Mouse (Mus musculus): Measurements from ENCODE around the gene Tnpo2. TPM values are rescaled to one million over a fixed set of nuclear protein-coding genes. Genes with fewer than 3 reads are reported as not detected.

Tnpo2 gene
- polyA plus RNA-seq, 1 experiment from 2014 or later = 28.1 TPM

DNA sequence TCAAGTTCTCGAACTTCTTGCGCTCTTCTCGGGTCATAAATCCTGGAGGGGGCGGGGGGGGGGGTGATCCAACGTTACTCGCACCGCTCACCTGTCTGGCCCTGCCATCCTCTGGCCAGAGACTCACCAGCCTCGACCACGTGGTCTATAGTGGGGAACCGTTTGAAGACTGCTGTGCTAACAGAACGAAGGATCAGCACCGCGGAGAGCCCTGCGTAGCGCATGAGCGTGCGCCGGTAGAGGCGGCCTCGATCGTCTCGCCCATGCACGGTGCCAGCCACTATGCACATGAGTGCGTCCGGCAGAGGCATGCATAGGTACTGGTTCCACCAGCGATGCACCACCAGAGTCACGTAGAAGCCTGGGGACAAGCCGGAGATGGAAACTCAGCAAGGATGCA lies 25.5 kb upstream of the Tnpo2 start:
- no peaks in the 10 kb centered on the region for H3K36me3 ChIP-seq
- peak; percentile 49; the same call in 1 of the 2 replicates for ATAC-seq
- no peak overlapping the region for H3K9ac ChIP-seq
- H3K9me3 ChIP-seq = no peaks in the 10 kb centered on the region
- H3K4me2 ChIP-seq (replicated peaks) = no peak overlapping the region
- no peak overlapping the region for H3K27ac ChIP-seq
- peaks cover 45% of the 10 kb centered on the region for H3K27me3 ChIP-seq (replicated peaks)
- no peak overlapping the region for H3K4me3 ChIP-seq (replicated peaks)
- WGBS = 11% methylated on average over 28 of the region's 28 CpGs
- peaks cover 5% of the 10 kb centered on the region; the same call in 1 of the 2 replicates for H3K4me1 ChIP-seq (replicated peaks)

DNA sequence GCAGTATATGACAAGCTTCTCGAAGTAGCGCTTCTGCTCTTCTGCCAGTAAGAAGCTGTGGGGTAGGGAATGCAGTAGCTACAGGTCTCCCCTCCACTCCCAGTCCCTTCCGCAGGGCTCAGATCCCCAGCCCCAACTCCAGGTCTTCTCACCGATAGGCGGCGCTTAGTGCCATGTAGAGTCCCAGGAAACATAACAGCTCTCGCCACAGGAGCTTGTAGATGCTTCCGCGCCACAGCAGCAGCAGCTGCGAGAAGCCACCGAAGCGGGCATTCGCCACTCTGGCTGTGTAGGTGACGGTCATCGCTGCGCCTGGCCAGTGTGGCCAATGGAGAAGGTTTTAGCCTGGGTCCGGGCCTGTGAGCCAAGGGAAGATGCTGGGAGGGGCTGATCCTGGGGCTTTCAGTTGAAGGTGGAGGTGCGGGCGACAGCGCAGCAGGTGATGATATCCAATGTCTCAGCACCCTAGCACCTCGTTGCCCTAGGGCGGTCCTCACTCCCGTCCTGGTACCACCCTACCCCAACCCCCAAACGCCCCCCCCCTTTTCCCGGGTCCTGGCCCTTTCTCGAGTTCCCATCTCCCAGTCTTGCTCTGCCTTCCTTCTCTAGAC lies 23.4 kb upstream of the Tnpo2 start:
- Histone ChIP-seq H3K9me3 (no peaks in the 10 kb centered on the region), H3K36me3 (0 out of 2 replicates have a peak, but pooled peaks cover 1% of the 10 kb centered on the region), H3K27ac (no peak overlapping the region), H3K9ac (peak overlapping the region; percentile 34; the same call in 1 of the 2 replicates), H3K4me2 (replicated peaks) (peak overlapping the region; percentile 81), H3K27me3 (replicated peaks) (peaks cover 34% of the 10 kb centered on the region), H3K4me3 (replicated peaks) (peak overlapping the region; percentile 34), H3K4me1 (replicated peaks) (peaks cover 5% of the 10 kb centered on the region; the same call in 1 of the 2 replicates)
- WGBS = 5% methylated on average over 26 of the region's 26 CpGs
- ATAC-seq = peak; percentile 73; the same call in 1 of the 2 replicates

DNA sequence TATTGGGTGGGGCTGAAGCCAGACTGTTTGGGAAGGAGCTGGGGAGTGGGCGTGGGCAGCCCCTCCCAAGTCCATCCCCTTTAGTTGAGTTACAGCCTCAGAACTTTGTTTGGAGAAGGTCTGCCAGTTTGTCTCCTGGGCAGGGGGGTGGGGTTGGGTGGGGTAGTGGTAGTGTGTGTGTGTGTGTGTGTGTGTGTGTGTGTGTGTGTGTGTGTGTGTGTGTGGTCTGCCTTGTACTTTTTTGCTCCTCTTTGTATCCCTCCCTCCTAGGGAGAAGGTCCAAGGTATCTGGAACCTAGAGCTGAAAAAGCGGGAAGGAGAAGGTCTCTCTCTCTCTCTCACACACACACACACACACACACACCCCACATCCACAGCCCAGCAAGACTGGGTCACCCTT lies 22.3 kb upstream of the Tnpo2 start, which contains the start of gene Best2:
Gene Best2 (minus strand): TSS at position 101 of the 400 bp plus-strand sequence.
- Histone ChIP-seq H3K27me3 (replicated peaks) (peaks cover 28% of the 10 kb centered on the region), H3K36me3 (peaks cover 7% of the 10 kb centered on the region; the same call in 1 of the 2 replicates), H3K4me1 (replicated peaks) (peaks cover 5% of the 10 kb centered on the region; the same call in 1 of the 2 replicates), H3K27ac (no peak within 1 kb of the TSS), H3K4me2 (replicated peaks) (peak within 1 kb of the TSS; percentile 81), H3K4me3 (replicated peaks) (peak within 1 kb of the TSS; percentile 34), H3K9ac (peak within 1 kb of the TSS; percentile 34; the same call in 1 of the 2 replicates), H3K9me3 (no peaks in the 10 kb centered on the region)
- WGBS = 38% methylated on average over 2 of the region's 2 CpGs
- ATAC-seq = no peak

DNA sequence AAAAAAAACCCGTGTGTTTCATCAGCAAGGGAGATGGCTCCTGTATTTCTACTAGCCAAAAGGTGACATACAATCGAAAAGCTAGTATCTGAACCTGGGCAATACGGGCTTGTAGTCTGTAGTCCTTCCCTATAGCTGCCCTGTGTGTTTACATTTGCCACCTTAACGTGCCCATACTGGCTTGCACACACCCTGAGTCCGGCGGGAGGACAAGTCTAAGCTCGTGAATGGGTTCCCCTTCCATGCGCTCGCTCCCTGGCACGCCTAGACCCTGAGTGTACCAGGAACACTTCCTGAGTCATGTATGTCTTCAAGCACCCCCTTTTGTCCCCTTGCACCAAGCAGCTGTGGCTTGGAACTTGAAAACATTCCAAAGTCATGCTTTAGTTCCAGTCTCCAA lies 20.0 kb upstream of the Tnpo2 start:
- H3K27ac ChIP-seq = no peak overlapping the region
- 67% methylated on average over 10 of the region's 10 CpGs for WGBS
- no peak overlapping the region for H3K9ac ChIP-seq
- peaks cover 21% of the 10 kb centered on the region; the same call in 1 of the 2 replicates for H3K36me3 ChIP-seq
- no peak overlapping the region for H3K4me3 ChIP-seq (replicated peaks)
- H3K4me1 ChIP-seq (replicated peaks) = peaks cover 5% of the 10 kb centered on the region; the same call in 1 of the 2 replicates
- no peak overlapping the region for H3K4me2 ChIP-seq (replicated peaks)
- no peaks in the 10 kb centered on the region for H3K9me3 ChIP-seq
- H3K27me3 ChIP-seq (replicated peaks) = peaks cover 16% of the 10 kb centered on the region
- no peak for ATAC-seq

DNA sequence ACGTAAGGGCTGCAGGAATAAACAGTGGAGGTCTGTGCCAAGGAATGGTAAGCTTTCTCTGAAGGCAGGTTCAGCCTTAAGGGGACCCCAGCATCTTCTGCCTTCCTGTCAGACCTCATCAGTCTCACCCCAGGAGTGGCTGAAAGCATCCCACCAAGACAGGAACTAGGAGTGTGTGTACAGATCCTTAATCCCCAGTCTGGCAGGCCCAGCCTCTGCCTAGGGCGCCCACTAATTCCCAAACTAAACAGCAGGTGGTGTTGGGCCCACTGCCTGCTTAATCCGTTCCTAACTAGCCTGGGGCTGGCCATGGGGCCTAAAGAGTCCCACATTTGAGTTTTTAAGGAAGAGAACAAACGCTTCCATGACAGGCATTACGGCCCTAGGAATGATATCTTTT lies 19.5 kb upstream of the Tnpo2 start:
- no peak for ATAC-seq
- no peak overlapping the region for H3K9ac ChIP-seq
- peaks cover 13% of the 10 kb centered on the region for H3K27me3 ChIP-seq (replicated peaks)
- H3K27ac ChIP-seq = no peak overlapping the region
- H3K4me2 ChIP-seq (replicated peaks) = no peak overlapping the region
- H3K4me1 ChIP-seq (replicated peaks) = peaks cover 5% of the 10 kb centered on the region; the same call in 1 of the 2 replicates
- peaks cover 21% of the 10 kb centered on the region for H3K36me3 ChIP-seq
- H3K9me3 ChIP-seq = no peaks in the 10 kb centered on the region
- WGBS = 56% methylated on average over 5 of the region's 5 CpGs
- H3K4me3 ChIP-seq (replicated peaks) = no peak overlapping the region

DNA sequence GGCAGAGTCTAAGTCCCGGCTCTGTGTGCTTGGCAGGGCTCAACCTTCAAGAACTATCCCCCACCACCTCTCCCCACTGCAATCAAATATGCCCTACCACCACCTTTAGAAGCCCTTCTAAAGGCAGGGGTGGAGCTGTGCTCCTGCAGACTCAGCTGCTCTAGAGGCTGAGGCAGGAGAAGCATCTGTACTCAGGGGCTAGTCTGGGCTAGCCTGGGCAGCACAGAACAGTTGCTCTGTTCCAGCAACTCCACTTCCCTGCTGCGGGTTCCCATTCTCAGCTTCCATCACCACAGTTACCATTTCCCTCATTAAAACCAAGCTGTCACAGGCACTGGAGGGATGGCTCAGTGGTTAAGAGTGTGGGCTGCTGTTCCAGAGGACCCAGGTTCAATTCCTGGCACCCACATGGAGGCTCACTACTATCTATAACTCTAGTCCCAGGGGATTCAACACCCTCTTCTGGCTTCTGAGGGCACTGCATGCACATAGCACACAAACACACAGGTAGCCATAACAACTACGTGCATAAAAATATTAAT lies 15.1 kb upstream of the Tnpo2 start:
- Histone ChIP-seq H3K9ac (no peak overlapping the region), H3K27me3 (replicated peaks) (no peaks in the 10 kb centered on the region), H3K4me1 (replicated peaks) (peaks cover 17% of the 10 kb centered on the region), H3K4me2 (replicated peaks) (no peak overlapping the region), H3K36me3 (peaks cover 30% of the 10 kb centered on the region), H3K4me3 (replicated peaks) (no peak overlapping the region), H3K27ac (no peak overlapping the region), H3K9me3 (no peaks in the 10 kb centered on the region)
- 91% methylated on average over 3 of the region's 3 CpGs for WGBS
- no peak for ATAC-seq

DNA sequence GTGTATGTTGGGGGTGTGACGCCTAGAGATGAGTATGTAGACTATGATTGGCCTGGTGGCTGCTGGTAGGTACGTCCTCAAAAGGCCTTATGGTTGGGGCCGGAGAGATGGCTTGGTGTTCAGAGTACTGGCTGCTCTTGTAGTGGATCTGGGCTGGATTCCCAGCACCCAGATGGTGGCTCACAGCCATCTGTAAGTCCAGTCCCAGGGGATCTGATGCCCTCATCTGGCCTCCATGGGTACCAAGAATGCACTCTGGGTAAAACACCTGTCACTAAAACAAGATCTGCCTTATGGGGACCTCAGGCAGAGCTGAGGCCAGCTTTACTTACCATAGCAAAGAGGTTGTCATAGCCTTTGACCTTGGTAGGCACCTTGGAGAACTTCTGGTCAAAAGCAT lies 12.9 kb upstream of the Tnpo2 start:
- ATAC-seq = no peak

DNA sequence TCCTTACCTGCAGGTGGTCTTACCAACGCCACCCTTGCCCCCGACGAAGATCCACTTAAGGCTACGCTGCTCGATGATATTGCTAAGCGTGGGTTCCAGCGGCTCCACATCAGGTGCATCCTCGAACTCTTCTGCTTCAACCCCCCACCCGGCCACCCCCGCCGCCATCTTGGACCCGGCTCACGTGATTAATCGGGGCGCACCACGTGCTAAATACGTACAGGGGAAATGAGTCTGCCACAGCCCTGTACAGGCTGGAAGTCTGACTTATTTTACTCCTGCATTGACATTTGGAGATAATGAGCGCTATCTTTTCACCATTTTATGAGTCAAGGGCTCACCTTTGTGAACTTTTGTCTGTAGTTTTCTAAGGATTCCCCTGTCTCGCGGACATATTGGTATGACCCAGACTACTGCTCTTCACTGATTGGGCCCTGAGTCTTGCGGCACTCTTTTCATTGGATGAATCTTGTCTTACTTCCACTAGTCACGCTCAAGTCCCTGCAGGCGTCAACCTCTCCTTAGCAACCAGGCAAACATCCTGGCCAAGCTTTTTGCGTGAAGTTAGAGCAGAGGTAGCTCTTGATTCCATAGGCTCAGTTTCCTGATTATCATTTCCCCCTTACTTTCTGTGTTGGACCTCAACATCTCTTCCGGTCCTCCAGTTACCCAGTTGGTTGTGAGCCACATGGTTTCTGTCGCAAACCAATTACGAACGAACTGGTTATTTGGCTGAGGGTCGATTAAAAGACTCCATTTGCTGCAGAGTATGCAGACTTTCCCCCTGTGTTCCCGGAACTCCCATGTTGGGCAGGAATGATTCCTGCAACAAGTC lies 11.4 kb upstream of the Tnpo2 start, which contains the start of gene Asna1:
Gene Asna1 (minus strand): TSS at position 184 of the 835 bp plus-strand sequence.
- Histone ChIP-seq H3K4me2 (replicated peaks) (peak within 1 kb of the TSS; percentile 82), H3K4me1 (replicated peaks) (peaks cover 30% of the 10 kb centered on the region), H3K27me3 (replicated peaks) (no peaks in the 10 kb centered on the region), H3K9ac (peak within 1 kb of the TSS; percentile 68), H3K9me3 (no peaks in the 10 kb centered on the region), H3K36me3 (peaks cover 21% of the 10 kb centered on the region; the same call in 1 of the 2 replicates), H3K27ac (peak within 1 kb of the TSS; percentile 74), H3K4me3 (replicated peaks) (peak within 1 kb of the TSS; percentile 80)
- WGBS = 4% methylated on average over 30 of the region's 30 CpGs
- ATAC-seq = peak; percentile 91

More for the DNA sequence above, 12.9 kb upstream of the Tnpo2 start:
- peaks cover 27% of the 10 kb centered on the region for H3K4me1 ChIP-seq (replicated peaks)
- H3K4me2 ChIP-seq (replicated peaks) = peak overlapping the region; percentile 82
- H3K4me3 ChIP-seq (replicated peaks) = peak overlapping the region; percentile 80; the same call in 1 of the 2 replicates
- no peak overlapping the region for H3K9ac ChIP-seq
- H3K27ac ChIP-seq = no peak overlapping the region
- H3K9me3 ChIP-seq = no peaks in the 10 kb centered on the region
- 90% methylated on average over 3 of the region's 3 CpGs for WGBS
- H3K27me3 ChIP-seq (replicated peaks) = no peaks in the 10 kb centered on the region
- peaks cover 25% of the 10 kb centered on the region for H3K36me3 ChIP-seq

DNA sequence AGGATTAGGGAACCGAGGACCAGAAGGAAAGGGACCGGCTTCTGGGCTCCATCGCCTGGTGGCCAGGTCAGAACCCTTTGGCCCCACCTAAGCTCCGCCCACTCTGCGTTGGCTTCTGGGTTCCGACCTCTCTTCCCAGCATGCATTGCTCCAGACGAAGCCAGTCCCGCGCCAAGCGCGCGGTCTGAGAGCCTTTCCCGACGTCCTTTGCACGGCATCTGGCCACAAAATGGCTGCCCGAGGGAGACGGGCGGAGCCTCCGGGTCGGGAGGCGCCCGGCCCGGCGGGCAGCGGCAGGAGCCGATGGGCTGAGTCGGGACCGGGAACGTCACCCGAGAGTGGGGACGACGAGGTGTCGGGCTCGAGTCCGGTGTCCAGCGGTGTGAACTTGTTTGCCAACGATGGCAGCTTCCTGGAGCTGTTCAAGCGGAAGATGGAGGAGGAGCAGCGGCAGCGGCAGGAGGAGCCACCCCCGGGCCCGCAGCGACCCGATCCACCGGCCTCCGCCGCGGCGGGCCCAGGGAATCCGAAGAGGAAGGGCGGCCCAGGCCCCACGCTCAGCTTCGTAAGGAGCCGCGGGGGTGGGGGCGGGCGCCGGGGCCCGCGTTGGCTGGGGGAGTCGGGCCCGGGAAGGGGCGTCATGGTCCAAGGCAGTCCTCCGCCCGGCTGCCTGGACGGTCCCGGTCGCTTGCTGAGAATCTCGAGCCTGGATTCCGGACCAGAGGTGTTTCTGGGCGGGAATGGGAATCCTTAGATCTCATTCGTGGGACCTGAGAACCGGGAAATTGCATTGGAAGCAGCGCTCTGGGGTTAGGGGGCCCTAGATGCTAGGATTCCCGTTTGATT lies 9.8 kb upstream of the Tnpo2 start, which contains the start of gene Trir:
Gene Trir (plus strand): TSS at position 154 of the 846 bp plus-strand sequence.
- Histone ChIP-seq H3K4me1 (replicated peaks) (peaks cover 30% of the 10 kb centered on the region), H3K27ac (peak within 1 kb of the TSS; percentile 92), H3K4me3 (replicated peaks) (peak within 1 kb of the TSS; percentile 95), H3K9ac (peak within 1 kb of the TSS; percentile 99), H3K36me3 (peaks cover 20% of the 10 kb centered on the region; the same call in 1 of the 2 replicates), H3K4me2 (replicated peaks) (peak within 1 kb of the TSS; percentile 82), H3K9me3 (no peaks in the 10 kb centered on the region), H3K27me3 (replicated peaks) (no peaks in the 10 kb centered on the region)
- WGBS = under 1% methylated on average over 75 of the region's 75 CpGs
- ATAC-seq = peak; percentile 85

DNA sequence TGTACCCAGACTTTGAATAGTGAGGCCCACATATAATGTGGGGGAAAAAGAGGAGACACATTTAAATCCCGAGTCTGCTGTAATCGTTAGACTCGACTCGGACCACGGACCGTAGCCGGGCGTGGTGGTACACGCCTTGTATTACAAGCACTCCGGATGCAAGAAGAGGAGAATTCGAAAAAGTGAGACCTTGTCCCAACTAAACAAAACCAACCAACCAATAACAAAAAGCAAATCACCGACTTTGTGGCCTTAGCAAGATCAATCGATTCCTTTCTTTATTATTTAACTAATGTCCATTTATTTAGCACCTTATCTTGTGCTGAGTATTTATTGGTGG lies 9.2 kb upstream of the Tnpo2 start:
- Histone ChIP-seq H3K4me2 (replicated peaks) (peak overlapping the region; percentile 82), H3K9ac (peak overlapping the region; percentile 99), H3K4me3 (replicated peaks) (peak overlapping the region; percentile 95), H3K27me3 (replicated peaks) (no peaks in the 10 kb centered on the region), H3K36me3 (peaks cover 20% of the 10 kb centered on the region; the same call in 1 of the 2 replicates), H3K4me1 (replicated peaks) (peaks cover 30% of the 10 kb centered on the region), H3K9me3 (no peaks in the 10 kb centered on the region), H3K27ac (peak overlapping the region; percentile 92)
- WGBS = under 1% methylated on average over 13 of the region's 13 CpGs
- no peak for ATAC-seq

DNA sequence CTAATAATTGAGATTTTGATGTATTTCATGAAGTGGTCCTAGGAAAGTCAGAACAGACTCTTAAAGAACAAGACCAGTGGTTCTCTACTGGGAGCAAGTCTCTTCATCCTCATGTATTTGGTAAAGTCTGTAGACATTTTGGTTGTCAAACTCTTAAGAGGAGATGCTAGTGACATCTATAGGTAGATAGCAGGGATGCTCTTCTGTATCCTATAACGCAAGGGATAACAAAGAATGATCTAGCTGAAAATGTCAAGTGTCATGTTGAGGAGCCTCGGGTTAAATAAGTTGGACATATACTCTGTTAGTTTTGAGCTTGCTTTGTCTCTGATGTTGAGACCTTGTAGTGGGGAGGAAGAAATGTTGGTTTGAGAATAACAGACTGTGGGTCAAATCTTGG lies 8.8 kb upstream of the Tnpo2 start:
- WGBS = 19% methylated on average over 2 of the region's 2 CpGs

More for the DNA sequence above, 8.8 kb upstream of the Tnpo2 start:
- no peak overlapping the region for H3K27ac ChIP-seq
- peak overlapping the region; percentile 82 for H3K4me2 ChIP-seq (replicated peaks)
- H3K27me3 ChIP-seq (replicated peaks) = no peaks in the 10 kb centered on the region
- peaks cover 20% of the 10 kb centered on the region; the same call in 1 of the 2 replicates for H3K36me3 ChIP-seq
- H3K4me3 ChIP-seq (replicated peaks) = peak overlapping the region; percentile 95
- no peaks in the 10 kb centered on the region for H3K9me3 ChIP-seq
- peaks cover 30% of the 10 kb centered on the region for H3K4me1 ChIP-seq (replicated peaks)
- peak overlapping the region; percentile 99 for H3K9ac ChIP-seq
- no peak for ATAC-seq
